Mouse (Mus musculus) ES-Bruce4 (cell line): Measurements from ENCODE around the gene Hoxa1.

ENCODE experiments used
- CTCF ChIP-seq: IDR thresholded peaks from one replicate; pipeline ENCODE4 v1.8.1; 2011; ENCODE audit warnings: low read depth, low read length
- EP300 ChIP-seq: IDR thresholded peaks from 2 replicates; pipeline ENCODE4 v1.6.1; 2011; ENCODE audit warnings: low read depth, low read length; ENCODE audit not compliant: insufficient read depth
- POLR2A ChIP-seq: IDR thresholded peaks from one replicate; pipeline ENCODE4 v1.8.1; 2011; ENCODE audit warnings: low read length; ENCODE audit not compliant: insufficient read depth

DNA sequence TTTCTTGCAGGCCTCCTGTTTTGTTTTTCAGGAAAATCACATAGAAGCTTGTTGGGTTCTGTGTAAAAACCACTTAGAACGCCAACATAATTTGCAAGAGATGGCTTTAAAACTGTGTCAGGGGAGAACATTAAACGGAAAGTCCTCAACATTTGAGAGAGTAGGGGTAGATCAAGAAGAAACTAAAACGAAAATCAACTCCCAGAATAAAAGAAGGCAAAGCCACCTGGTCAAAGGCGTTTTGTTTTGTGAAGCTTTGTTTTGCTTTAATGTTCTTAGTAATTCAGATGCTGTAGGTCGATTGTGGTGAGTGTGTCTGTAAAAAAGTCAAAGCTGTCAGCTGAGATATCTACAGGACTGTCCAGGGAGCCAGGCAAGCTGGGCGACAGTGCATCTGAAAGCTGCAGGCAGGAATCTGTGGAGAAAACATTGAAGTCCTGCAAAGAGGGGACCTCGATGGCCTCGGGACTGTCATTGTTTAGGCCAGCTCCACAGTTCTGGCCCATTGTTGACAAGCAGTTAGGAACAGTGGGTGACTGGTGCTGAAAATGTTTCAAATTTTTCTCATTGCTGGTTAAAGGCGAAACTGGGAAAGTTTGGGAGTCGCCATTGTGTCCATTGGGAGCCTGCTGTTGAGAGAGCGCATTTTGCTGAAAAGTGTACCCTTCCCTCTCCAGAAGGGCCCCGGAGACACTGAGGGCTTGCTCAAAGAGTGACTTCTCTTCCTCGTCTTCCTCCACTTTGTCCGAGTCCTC is 4.7 kb upstream of the Hoxa1 start:
- TF ChIP-seq CTCF (no peak), EP300 (no peak), POLR2A (no peak)
